Mouse (Mus musculus): ENCODE data around the gene Mtmr10.

- no peak for TF ChIP-seq POLR2A (IDR thresholded peaks at IDR 0.05; ENCODE audit: borderline replicate concordance, extremely low read depth, low read depth, low read length)
- TF ChIP-seq CTCF (IDR thresholded peaks at IDR 0.05; ENCODE audit: insufficient read depth, low read length): no peak
Observed at GRCm38 (mm10) chr7:64349147-64349861, 61.9 kb downstream of the Mtmr10 start.

Measured in lung, adult 2 months (tissue).